Mouse (Mus musculus) ES-E14 (cell line): ENCODE measurements around the gene Vwa1.

Experiments used
- MAFK ChIP-seq: IDR thresholded peaks from 2 replicates; pipeline ENCODE4 v1.6.1; 2014; ENCODE audit warnings: mild to moderate bottlenecking, low read depth, low read length, inconsistent platforms; ENCODE audit not compliant: insufficient read depth
- ZC3H11A ChIP-seq: IDR thresholded peaks from 2 replicates; pipeline ENCODE4 v1.6.1; 2012; ENCODE audit warnings: low read depth, mild to moderate bottlenecking, inconsistent platforms, low read length, borderline replicate concordance
- ZNF384 ChIP-seq: IDR thresholded peaks from 2 replicates; pipeline ENCODE4 v1.6.1; 2012; ENCODE audit warnings: low read depth, low read length, inconsistent platforms

DNA sequence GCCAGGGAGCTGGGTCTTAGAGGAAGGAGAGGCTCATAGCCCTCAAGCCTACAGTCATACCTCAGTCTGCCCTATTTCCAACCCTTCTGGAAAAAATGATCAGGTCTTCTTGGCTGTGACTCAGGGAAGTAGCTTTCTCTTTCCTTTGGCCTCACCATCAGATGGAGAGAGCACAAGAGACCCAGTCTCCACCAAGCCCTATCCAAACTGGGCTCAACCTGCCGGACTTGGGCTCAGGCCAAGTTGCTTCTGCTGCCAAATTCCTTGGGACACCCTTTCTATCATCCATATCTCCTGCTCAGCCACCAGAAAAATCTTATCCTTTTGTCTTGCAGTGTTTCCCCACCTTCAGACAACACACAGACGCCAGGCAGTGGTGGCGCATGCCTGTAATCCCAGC, 1.4 kb upstream of the Vwa1 start:
- TF ChIP-seq MAFK (no peak), ZNF384 (no peak), ZC3H11A (no peak)
